Mouse (Mus musculus) cerebellum, postnatal 25 days (tissue): ENCODE measurements around the gene Dctn1.

Experiments
- DNase-seq, 2 experiments: peaks; one replicate each; pipeline ENCODE4 v3.0.0; 2021; ENCODE audit warnings: mixed read lengths in 2 of 2

Gene Dctn1

GRCm38 (mm10) chr6:83165607-83166242 lies at the start of gene Dctn1:
Dctn1 (plus strand) TSS chr6:83165920.
- DNase-seq = peak; percentile 95 to 97

- DNase-seq = peak in 1 of 2 experiments; percentile 21
Measured at GRCm38 (mm10) chr6:83116373-83117164, 49.2 kb upstream of the Dctn1 start.

GRCm38 (mm10) chr6:83117165-83117438 lies 48.6 kb upstream of the Dctn1 start:
- peak in 1 of 2 experiments; percentile 16 for DNase-seq

DNA sequence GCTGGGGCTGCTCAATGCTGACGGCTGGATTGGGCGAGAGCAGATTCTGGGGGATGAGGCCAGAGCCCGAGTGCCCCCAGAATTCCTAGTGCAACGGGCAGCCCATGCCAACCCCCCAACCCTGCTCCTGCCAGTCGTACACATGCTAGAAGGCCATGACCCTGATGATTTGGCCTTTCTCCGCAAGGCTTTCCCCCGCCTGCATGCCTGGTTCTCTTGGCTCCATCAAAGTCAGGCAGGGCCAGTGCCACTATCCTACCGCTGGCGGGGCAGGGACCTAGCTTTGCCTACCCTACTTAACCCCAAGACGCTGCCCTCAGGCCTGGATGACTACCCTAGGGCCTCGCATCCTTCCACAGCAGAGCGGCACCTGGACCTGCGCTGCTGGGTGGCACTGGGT lies 48.1 kb upstream of the Dctn1 start:
- DNase-seq = no peak

- no peak for DNase-seq
Measured at GRCm38 (mm10) chr6:83118369-83118768, 47.4 kb upstream of the Dctn1 start.

GRCm38 (mm10) chr6:83118825-83119733 lies 46.6 kb upstream of the Dctn1 start:
- no peak for DNase-seq

- DNase-seq = peak; percentile 25 to 56
Measured at GRCm38 (mm10) chr6:83119734-83120051, 46.0 kb upstream of the Dctn1 start.

DNA sequence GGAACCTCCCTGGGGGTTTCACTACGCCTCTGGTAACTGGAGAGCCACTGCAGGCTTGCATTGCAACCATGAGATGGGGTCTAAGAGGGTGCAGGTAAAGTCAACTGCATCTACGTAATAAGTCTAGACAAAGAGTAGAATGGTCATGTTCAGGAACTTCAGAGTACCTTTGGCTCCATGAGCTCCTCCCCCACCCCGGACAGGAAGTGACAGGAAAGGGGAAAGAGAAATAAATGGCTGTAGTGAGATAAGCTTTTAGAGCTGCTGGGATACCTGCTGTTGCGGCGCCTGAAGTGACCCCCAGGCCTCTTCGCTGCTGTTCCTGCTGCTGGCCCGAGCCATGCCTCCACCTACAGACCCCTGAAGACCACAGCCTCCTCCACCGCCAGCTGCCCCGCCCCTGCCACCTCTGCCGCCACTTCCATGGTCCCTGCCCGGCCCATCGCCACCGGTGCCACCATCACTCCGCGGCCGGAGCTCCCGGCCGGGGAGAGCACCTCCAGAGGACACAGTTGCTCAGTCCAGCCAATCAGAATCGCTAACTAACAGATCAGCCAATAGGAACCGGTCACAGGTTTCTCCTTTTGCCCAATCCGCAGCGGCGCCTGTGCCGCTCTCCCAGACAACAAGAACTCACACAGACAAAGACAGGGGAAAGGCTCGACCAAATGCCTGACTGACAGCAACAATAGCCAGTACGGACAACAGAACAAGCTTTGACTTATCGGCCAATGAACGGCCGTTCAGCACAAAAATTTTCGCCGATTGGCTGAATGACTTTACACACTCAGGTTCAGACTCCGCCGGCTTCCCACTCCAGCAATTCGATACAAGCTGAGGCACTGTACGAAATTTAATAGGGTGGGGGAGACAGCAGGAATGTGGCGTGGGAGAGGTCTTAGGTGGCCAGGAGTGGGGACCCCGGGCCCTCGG lies 44.5 kb upstream of the Dctn1 start, which contains the start of gene Wbp1:
Gene Wbp1 (minus strand): TSS at position 630 of the 933 bp plus-strand sequence.
- peak; percentile 92 to 93 for DNase-seq

DNA sequence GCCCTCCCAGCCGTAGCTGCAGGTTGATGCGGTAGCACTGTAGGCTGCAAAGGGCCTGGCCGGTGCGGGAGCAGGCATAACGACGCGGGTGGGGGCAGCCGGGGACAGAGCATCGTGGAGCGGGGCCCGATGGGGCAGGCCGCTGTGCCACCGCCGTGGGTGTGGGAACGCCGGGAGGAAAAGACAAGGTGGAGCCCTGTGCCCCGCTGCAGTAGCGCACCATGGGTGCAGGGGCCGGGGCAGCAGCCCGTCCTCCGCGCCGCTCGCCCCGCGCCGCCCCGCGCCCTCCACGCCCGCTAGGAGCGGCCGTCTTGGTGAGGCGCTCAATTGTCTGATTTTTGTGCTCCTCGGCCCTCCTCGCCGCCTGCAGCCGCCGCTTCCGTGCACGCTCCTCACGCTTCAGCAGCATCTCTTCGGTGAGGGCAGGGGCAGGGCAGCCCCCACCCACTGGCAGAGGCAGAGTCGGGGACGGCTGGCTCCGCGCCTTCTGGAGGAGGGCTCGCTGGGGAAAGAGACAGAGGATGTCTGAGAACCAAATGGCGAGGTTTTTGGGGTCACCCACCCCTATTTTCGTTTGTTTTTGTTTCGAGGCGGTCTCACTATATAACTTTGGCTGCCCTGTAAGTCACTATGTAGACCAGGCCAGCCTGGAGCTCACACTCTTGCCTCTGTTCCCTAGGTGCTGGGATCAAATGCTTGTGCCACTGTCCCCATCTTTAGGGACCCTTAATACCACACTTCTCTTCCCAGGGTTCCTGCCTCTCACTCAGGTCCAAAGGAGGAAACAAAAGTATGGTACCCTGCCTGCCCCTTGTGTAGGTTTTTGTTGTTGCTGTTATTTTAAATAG lies 43.6 kb upstream of the Dctn1 start:
- DNase-seq = peak in 1 of 2 experiments; percentile 53

- DNase-seq = no peak
Measured at GRCm38 (mm10) chr6:83122961-83123360, 42.8 kb upstream of the Dctn1 start.

GRCm38 (mm10) chr6:83124851-83125312 lies 40.8 kb upstream of the Dctn1 start:
- peak; percentile 83 to 88 for DNase-seq

DNA sequence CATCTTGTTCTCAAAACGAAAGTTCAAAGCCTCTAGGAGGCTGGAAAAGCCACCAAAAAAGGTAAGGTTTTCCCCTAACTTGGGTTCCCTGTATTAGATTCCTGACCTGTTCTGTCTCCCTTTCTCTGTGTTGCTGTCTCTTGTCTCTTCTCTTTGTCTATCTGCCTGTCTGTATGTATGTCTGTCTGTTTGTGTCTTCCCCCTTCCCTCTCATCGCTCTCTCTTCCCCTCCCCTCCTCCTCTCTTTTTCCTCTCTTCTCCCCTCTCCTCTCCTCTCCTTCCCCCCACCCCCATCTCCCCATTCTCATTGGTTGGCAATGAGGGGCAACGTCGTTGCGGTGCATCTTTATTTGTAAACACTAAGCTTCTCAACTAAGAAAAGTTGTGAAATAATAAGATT lies 40.4 kb upstream of the Dctn1 start, which contains the start of gene Ino80b:
Gene Ino80b (minus strand): TSS at position 101 of the 400 bp plus-strand sequence.
- no peak for DNase-seq

DNA sequence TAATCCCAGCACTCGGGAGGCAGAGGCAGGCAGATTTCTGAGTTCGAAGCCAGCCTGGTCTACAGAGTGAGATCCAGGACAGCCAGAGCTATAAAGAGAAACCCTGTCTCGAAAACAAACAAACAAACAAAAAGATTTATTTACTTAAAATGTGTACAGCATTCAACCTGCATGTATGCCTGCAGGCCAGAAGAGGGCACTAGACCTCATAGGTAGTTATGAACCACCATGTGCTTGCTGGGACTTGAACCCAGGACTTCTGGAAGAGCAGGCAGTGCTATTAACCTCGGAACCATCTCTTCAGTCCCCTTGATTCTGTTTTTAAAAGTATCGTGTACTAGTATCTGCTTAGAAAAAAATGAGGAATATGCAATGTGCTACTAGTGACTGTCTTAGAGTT lies 38.3 kb upstream of the Dctn1 start:
- DNase-seq = no peak

DNA sequence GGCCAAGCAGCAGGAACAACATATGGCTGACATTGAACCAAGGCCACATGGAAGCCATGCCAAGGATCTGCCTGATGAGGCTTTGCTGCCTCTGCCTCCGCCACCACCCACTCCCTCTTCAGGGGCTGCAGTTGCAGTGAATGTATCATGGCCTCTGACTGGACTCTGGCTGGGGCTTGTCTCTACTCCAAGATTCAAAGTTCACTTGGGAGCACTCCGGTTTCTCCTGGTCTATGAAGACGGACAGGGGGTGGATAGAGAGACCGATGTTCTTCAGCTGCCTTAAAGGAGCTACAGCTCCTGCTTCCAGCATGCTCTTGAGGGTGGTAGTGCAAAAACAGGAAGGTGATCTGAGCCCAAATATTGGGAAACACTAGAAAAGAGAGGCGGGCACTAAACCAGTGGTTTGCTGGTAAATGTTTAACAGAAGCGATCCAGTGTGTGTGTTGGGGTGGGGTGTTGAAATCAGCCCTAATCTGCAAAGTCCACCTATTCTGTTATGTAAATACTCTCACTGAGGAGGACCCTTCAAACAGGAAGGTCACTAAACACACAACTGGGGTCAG lies 34.2 kb upstream of the Dctn1 start:
- DNase-seq = no peak

DNA sequence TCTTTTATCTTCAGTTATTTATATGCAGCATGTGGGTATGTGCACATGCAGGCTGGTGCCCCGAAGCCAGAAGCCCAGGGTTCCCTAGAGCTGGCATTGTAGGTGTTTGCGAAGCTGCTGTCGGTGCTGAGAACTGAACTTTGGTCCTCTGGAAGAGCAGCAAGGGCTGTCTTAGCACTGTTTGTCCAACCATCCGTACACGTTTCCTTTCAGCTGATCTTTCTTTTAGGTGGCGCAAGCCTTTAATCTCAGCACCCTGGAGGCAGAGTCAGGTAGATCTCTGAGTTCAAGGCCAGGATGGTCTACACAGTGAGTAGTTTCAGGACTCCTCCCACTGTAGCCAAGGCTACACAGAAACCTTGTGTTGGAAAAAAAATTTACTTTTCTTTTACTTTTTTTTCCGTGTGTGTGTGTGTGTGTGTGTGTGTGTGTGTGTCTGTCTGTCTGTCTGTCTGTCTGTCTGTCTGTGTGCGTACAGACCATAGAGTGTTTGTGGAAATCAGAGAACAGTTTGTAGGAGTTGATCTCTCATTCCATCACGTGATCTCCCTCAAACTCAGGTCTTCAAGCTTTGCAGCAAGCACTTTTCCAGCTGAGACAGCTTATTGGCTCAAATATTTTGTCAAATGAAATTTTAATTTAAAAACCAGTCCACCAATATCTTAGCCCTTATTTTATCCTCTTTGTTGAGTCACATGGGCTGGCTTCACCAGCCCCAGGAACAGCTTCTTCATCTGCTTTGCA lies 33.4 kb upstream of the Dctn1 start:
- no peak for DNase-seq

DNA sequence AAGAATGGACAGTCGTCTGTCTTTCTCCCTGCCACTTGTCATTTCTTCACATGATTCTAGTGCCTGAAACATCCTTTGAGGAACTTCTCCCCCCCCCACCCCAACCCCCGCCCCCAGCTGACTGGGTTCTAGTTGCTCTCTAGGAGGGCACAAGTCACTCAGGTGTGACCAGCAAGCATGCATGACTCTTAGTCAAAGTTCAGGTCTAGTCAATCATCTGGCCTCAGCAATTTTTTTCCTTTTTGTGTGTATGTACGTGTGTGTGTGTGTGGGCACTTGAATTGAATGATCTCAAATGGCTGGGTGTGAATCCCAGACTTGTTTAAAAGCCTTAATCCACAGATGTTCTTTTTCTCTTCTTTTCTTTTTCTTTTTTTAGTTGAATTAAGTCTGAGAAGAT lies 31.5 kb upstream of the Dctn1 start:
- DNase-seq = no peak

GRCm38 (mm10) chr6:83134951-83135513 lies 30.7 kb upstream of the Dctn1 start, which contains the start of gene Rtkn:
Rtkn (plus strand) TSS chr6:83135463.
- no peak for DNase-seq

GRCm38 (mm10) chr6:83135571-83136161 lies 30.1 kb upstream of the Dctn1 start:
- no peak for DNase-seq

DNA sequence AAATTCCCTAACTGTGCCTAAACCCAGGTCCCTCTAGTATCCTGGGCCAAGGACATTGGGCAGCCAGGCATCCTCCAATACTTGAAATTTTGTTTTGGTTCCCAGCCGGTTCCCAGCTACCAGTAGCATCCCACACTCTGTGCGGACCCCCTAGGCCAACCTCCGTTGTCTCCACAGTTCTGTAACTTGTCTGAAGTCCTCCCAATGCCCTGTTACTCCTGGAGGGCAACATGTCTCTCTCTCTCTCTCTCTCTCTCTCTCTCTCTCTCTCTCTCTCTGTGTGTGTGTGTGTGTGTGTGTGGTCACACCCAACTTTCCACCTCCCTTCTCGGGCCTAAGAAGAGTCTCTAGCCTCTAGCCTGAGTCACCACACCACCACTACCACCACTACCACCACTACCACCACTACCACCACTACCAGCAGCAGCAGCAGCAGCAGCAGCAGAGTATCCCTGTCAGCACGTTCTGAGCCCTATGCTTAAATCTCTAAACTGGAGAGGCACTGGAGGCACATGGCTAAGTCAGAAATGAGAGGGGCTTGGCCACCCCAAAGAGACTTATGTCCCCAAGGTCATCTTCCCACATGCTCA lies 29.3 kb upstream of the Dctn1 start:
- DNase-seq = no peak
